Mouse (Mus musculus) CD4-positive, CD25-positive, alpha-beta regulatory T cell (primary cell): Measurements from ENCODE around the gene Hpgd. TPM values are rescaled to one million over a fixed set of nuclear protein-coding genes. Genes with fewer than 3 reads are reported as not detected.

ENCODE experiments used
- polyA plus RNA-seq: library from polyadenylated mRNA; unstranded; fragments of 100-300 nt; shearing (Covaris generic); gene quantifications from one replicate; pipeline ENCODE4 v1.2.1, GENCODE M21; 2017

Hpgd gene
- 1.5 TPM for polyA plus RNA-seq

GRCm38 (mm10) chr8:56294373-56294877 lies at the start of gene Hpgd:
TSS of gene Hpgd (plus strand) at chr8:56294585.

